Mouse (Mus musculus) left cerebral cortex, adult 8-10 months (tissue): ENCODE measurements around the gene Skp2. TPM values are rescaled to one million over a fixed set of nuclear protein-coding genes. Genes with fewer than 3 reads are reported as not detected.

ENCODE experiments used
- DNase-seq, 2 experiments: peaks; one replicate each; pipeline ENCODE4 v3.0.0; 2022; ENCODE audit warnings: low spot score in 2 of 2
- total RNA-seq, 4 experiments: library from RNA; stranded (reverse); gene quantifications; 2 replicates each; pipeline ENCODE4 v1.2.4; 2022

Skp2 gene
- total RNA-seq, 4 experiments from 2014 or later: 3.3 to 6.2 (median 5.1) TPM

GRCm38 (mm10) chr15:9114131-9114530, 41.1 kb downstream of the Skp2 start:
- no peak for DNase-seq

GRCm38 (mm10) chr15:9113556-9113955, 41.7 kb downstream of the Skp2 start:
- DNase-seq: no peak

DNA sequence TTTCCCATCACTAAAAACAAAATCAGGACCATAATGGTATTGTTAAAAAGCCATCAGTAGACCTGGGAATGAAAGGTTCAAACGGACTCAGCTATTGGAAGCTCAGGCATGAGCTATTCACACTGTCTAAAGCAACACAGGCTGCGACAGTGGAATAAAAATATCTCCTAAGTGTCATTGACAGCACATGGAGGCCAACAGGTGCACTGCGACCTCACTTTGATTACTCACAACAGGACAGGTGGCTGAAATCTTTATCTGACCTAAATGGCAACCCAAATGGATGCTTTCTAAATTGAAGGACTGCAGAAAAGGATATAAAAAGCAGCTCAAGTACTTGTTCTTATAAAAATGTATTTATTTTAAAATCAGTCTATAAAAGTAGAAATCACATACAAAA, 43.6 kb downstream of the Skp2 start:
- DNase-seq: no peak

DNA sequence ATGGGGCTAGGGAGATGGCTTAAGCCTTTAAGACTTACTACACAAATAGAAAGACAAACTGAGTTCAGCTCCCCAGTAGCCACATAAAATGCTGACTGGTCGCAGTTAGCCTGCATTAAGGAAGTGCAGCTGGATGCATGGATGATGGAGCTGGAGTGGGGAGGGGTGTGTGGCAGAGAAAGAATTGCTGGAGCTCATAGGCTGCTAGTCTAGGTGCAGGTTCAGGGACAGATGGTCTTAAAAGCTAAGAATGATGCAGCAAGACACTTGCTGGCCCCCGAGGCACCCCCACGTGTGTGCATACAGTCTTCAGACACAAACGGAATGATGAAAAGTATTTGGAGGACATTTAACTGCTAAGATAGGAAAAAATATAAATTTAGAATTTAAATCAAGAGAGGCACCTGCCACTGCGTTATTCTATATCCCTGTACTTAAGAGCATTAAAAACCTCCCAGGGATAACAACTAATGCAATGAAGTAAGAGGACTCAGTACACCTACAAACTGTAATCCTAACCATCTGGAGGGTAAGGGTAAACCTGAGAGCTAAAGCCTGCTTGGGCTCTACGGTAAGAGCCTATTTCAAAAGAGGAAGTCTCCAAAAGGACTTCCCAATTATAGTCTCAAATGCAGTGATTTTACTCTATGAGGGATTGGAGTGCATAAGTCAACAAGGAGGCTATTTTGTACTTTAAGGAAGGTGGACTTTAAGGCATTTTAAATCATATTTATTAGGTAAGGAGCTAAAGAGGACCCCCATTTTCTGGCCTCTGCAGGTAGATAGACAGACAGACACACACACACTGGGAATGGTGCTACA, 44.5 kb downstream of the Skp2 start:
- DNase-seq: no peak

DNA sequence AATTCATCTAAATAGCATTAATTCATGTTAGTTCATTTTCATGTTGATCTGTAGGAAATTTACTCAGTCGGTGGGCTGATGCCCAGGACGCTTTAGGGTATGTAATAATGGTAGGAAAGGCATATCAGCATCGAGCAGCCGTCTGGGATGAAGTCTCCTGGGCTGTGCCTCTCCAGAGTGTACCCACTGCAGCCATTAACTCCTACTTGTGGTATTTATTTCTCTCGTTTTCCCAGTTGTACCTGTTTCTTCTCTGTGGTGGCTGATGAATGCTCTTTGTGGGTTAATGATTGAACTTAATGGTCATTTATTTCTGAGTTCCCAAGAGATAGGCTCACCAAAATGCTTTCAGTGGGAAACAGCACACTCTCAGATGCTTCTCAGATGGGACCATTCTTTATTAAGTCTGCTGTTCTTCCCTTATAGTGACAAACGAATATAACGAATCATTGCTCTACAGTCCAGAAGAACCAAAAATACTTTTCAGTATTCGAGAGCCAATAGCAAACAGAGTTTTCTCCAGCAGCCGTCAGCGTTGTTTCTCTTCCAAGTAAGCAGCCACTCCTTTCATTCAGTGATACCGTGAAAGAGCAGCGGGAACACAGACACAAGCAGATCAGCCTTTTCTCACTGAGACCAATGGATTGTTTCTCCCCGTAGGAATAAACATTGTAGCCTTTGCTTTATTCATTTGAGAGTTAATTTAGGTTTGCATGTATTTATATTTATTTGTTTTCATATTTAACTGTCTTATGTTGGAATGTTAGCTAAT, 48.7 kb downstream of the Skp2 start:
- DNase-seq: no peak

GRCm38 (mm10) chr15:9100446-9101077, 54.7 kb downstream of the Skp2 start:
- DNase-seq: peak in 1 of 2 experiments; percentile 35

GRCm38 (mm10) chr15:9096865-9097264, 58.4 kb downstream of the Skp2 start:
- no peak for DNase-seq

GRCm38 (mm10) chr15:9094366-9094750, 60.9 kb downstream of the Skp2 start:
- peak in 1 of 2 experiments; percentile 59 for DNase-seq

DNA sequence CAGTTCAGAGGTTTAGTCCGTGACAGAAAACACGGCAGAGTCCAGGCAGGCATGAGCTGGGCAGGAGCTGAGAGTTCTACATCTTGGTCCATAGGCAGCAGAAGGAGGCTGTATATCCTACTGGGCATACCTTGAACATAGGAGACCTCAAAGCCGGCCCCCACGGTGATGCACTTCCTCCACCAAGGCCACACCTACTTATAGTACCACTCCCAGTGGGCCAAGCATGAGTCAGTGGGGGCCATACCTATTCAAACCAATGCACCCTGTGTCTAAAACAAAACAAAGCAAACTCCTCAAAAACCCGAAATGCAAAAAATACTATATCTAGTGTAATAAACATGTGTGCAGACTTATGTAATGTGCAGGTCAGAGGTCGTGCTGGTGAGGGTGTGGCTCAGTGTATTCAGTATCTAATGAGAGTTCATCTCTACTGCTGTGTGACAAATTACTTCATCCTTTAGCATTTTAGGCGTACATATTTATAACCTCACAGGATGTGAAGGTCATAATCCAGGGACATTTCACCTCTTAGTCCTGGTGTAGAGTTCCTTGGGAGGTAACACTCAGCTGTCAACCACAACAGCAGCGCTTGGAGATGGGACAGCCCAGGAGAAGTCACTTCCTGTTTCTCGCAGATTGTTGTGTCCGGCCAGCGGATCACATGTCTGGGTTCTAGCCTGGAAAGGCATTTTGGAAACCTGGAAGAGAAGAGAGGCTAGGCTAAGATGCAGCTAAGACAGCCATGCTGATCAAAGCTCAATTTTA, 61.4 kb downstream of the Skp2 start:
- no peak for DNase-seq

- DNase-seq: no peak
Measured at GRCm38 (mm10) chr15:9090662-9091061, 64.6 kb downstream of the Skp2 start.

DNA sequence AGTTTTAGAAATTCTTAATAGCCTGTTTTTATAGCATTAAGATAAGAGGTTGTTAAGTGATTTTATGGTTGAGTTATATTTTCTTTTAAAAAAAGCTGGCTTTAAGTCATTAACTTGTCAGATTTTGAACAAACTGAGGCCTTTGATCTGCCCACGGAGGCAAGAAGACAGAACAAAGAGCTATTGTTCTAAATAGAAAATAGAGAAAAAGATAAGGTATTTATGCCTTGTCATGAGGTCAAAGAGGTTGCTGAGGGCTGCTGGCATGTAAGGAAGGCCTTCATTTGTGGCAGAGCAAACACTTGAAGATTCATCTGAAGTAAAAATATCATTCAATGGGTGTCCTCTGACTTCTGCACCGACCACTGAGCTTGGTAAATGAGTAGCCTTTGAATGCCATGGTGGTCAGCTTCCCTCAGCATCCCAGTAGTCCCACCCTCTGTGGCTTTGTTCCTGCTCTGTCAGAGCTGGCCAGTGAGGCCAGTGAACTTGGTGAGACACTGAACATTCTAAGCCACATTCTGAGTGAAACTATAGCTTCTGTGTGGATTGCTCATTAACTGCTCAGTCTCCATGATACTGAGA, 66.0 kb downstream of the Skp2 start:
- DNase-seq: no peak

GRCm38 (mm10) chr15:9088683-9089072, 66.5 kb downstream of the Skp2 start:
- DNase-seq: no peak

DNA sequence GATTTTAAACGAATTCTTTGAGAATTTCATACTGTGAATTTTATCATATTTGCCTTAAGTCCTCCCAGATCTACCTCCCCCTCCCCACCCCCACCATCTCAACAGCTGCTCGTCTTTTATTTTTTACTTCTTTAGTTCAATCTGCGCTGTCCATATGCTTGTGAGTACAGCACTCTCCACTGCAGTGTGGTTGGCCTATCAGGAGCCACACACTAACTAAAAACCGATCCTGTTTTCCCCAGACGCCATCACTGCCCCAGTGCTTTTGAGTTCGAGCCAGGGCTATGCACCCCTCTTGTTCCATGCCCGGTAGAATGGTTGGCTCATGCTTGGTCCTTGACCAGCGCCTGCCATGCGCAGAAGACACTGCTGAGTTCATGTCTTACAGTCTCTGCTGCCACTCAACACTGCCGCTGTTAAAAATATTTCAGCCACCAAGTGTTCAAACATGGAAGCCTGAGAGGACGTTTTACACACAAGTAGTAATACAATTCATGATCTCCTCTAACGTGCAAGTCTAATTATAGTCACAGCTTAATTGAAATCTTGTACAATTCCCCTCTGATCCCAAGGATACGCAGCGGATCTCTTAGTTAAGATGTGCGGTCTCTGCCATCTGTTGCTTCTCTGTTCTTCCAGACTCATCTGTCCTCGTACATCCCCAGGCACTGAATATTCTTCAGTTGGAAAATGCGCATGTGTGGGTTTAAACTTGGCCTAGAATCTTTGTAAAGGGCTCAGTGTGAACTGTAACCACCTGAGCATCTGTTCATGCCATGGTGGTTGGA, 67.1 kb downstream of the Skp2 start:
- DNase-seq: no peak

DNA sequence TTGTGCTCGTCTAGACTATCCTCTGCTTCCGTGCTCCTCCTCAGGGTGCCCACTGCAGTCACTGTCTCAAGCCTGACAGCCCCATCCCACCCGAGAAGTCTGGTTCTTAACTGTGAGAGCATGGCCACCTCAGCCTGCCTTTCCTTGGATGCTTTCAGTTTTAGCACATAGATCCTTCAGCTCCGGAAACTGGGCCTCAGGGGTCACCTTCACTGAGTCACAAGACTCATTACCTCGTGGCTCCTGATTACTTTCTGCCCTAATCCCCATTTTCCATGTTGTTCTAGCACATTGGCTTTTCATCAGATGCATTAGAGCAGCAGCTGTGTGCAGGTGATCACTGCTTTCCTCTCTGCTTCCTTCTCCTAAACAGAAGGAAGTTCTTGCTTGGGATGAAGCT, 67.8 kb downstream of the Skp2 start:
- no peak for DNase-seq

DNA sequence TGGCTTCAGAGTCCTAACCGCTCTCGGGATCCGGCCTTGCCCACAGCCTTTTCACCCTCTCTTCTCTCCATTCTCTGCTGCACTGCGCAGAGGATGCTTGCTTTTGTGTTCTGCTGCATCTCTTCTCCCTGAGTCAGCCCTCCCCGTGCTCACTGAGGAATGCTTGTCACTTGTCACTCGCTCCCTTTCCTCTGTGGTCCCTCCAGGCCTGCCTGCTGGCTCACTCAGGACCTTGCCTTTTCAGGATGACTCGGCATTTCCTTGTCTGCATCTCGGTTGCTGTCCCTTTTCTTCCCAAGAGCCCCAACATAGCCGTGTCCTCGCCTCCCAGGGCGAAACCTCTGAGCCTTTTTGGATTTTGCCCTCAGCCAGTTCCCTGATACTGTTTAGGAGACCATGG, 68.4 kb downstream of the Skp2 start:
- no peak for DNase-seq

DNA sequence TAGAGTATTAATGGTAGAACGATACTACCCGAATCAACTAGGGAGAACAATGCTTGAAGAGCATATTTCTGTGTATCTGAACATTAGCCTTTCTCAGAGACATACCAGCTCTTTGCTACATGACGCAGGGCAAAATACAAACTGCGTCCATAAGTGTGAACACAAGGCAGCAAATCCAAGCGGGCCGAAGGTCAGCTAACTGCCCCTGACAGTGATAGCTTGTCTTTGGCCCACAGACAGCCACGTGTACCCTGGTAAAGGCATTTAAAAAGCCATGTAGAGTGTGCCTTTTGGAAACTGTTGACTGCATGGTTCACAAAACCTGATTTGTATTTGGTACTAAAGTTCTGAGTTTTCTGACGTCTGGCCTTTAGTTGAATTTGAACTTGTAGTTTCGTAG, 72.5 kb downstream of the Skp2 start:
- no peak for DNase-seq

DNA sequence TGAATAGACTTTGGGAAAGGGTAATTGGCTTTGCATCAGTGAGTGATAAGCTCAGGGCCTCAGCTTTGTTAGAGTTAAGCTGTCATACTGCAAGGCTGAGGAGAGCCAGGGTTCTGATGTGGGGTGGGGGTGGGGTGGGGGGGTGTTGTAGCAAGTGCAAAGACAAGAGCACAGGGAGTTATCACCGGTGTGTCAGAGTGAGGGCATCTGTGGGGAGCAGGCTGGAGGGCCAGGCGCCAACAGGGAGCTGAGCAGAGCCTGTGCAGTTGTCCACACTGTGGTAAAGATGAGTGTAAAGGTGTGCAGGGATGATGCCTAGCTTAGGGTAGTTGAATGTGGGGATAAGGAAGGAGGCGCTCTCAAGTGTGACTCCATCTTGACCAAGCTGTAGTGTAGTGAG, 73.9 kb downstream of the Skp2 start:
- DNase-seq: no peak

GRCm38 (mm10) chr15:9080206-9080605, 75.0 kb downstream of the Skp2 start:
- no peak for DNase-seq

GRCm38 (mm10) chr15:9079626-9080025, 75.6 kb downstream of the Skp2 start:
- DNase-seq: no peak
